Mouse (Mus musculus) brown adipose tissue, adult 24 weeks (tissue): ENCODE results near the gene Itpkb. TPM values are rescaled to one million over a fixed set of nuclear protein-coding genes. Genes with fewer than 3 reads are reported as not detected.

Experiments
- polyA plus RNA-seq: library from polyadenylated mRNA; stranded (reverse); fragments of >200 nt; gene quantifications from 2 replicates; pipeline ENCODE4 v1.2.4, GENCODE M21; 2012; ENCODE audit not compliant: missing spikeins, insufficient read depth, insufficient read length

The Itpkb gene
- polyA plus RNA-seq, 1 experiment = 15.8 TPM

Other genes starting within 250 kb of the Itpkb start
- 1,169 and 1,640 TPM in 2 replicates for gene Coq8a, start 130.9 kb upstream of the Itpkb start, polyA plus RNA-seq
- gene Psen2, start 67.0 kb upstream of the Itpkb start, polyA plus RNA-seq = 11.6 and 17.9 TPM in 2 replicates
- 0.28 and 0.92 TPM in 2 replicates for gene Stum, start 153.0 kb downstream of the Itpkb start, polyA plus RNA-seq
- gene Parp1, start 238.4 kb downstream of the Itpkb start, polyA plus RNA-seq = 53.1 and 67.8 TPM in 2 replicates